Mouse (Mus musculus) hindbrain, embryonic 16.5 days (tissue): ENCODE data around the gene Rad17. TPM values are rescaled to one million over a fixed set of nuclear protein-coding genes. Genes with fewer than 3 reads are reported as not detected.

Experiments used
- ATAC-seq: fragments of 200-750 bp; cut with Nextera tagmentation; 2 replicates; pipeline ENCODE4 v1.8.0; 2017; ENCODE audit warnings: moderate TSS enrichment, moderate library complexity
- H3K27ac ChIP-seq: fragments of 300-500 bp; sonication (generic); 2 replicates; pipeline ENCODE4 v1.5.1; 2014; ENCODE audit warnings: low read depth, mild to moderate bottlenecking, control low read depth, low read length, moderate library complexity
- H3K27me3 ChIP-seq: fragments of 300-500 bp; sonication (generic); replicated peaks from 2 replicates; pipeline ENCODE4 v1.6.1; 2014; ENCODE audit warnings: low read length; ENCODE audit not compliant: control insufficient read depth, insufficient read depth
- H3K36me3 ChIP-seq: fragments of 300-500 bp; sonication (generic); 2 replicates; pipeline ENCODE4 v1.6.1; 2014; ENCODE audit warnings: mild to moderate bottlenecking, low read length, moderate library complexity, mixed read lengths; ENCODE audit not compliant: control insufficient read depth, insufficient read depth
- H3K4me1 ChIP-seq: fragments of 300-500 bp; sonication (generic); 2 replicates; pipeline ENCODE4 v1.6.1; 2014; ENCODE audit warnings: low read depth, low read length; ENCODE audit not compliant: control insufficient read depth, insufficient read depth
- H3K4me2 ChIP-seq: fragments of 300-500 bp; sonication (generic); 2 replicates; pipeline ENCODE4 v1.6.1; 2014; ENCODE audit warnings: mild to moderate bottlenecking, low read length, control low read depth, moderate library complexity
- H3K4me3 ChIP-seq: fragments of 300-500 bp; sonication (generic); 2 replicates; pipeline ENCODE4 v1.5.1; 2014; ENCODE audit warnings: mild to moderate bottlenecking, low read length, control low read depth, moderate library complexity
- H3K9ac ChIP-seq: fragments of 300-500 bp; sonication (generic); 2 replicates; pipeline ENCODE4 v1.6.1; 2014; ENCODE audit warnings: low read depth, mild to moderate bottlenecking, control low read depth, low read length, moderate library complexity
- H3K9me3 ChIP-seq: fragments of 300-500 bp; sonication (generic); 2 replicates; pipeline ENCODE4 v1.6.1; 2014; ENCODE audit warnings: mild to moderate bottlenecking, low read length, moderate library complexity; ENCODE audit not compliant: control insufficient read depth
- WGBS: fragments of 180-500 bp; shearing (Covaris S2); extraction: QIAGEN DNeasy Blood & Tissue Kit; methylation state at CpG from one replicate; pipeline ENCODE4 v1.1.7; 2014; 5-methylcytosine and 5-hydroxymethylcytosine counted together
- polyA plus RNA-seq: library from polyadenylated mRNA; unstranded; fragments of >200 nt; fragmentation: Nextera tagmentation; extraction: Ambion mirVana; gene quantifications from 2 replicates; pipeline ENCODE4 v1.2.1, GENCODE M21; 2015

Gene Rad17
- polyA plus RNA-seq: 15.3 and 16.6 TPM in 2 replicates

- peak within 1 kb of the TSS; percentile 89 for H3K4me3 ChIP-seq
- H3K27me3 ChIP-seq: no peaks in the 10 kb centered on the region
- H3K9me3 ChIP-seq: no peaks in the 10 kb centered on the region
- H3K4me1 ChIP-seq: peaks cover 10% of the 10 kb centered on the region
- peak; percentile 98 for ATAC-seq
- peak within 1 kb of the TSS; percentile 98 for H3K27ac ChIP-seq
- H3K9ac ChIP-seq: peak within 1 kb of the TSS; percentile 91
- WGBS: under 1% methylated on average over 56 of the region's 73 CpGs
- H3K4me2 ChIP-seq: peak within 1 kb of the TSS; percentile 73
- no peaks in the 10 kb centered on the region; the same call in 1 of the 2 replicates for H3K36me3 ChIP-seq
These were observed at the start of gene Rad17, which contains the start of gene Ak6 for GRCm38 (mm10) chr13:100650550-100651438. Rad17 (minus strand) TSS chr13:100651051. Ak6 (plus strand) TSS chr13:100650979.

- no peak overlapping the region for H3K27ac ChIP-seq
- 95% methylated on average over 10 of the region's 10 CpGs for WGBS
- no peaks in the 10 kb centered on the region for H3K9me3 ChIP-seq
- H3K9ac ChIP-seq: no peak overlapping the region
- H3K4me2 ChIP-seq: no peak overlapping the region
- no peak for ATAC-seq
- H3K36me3 ChIP-seq: peaks cover 36% of the 10 kb centered on the region
- no peak overlapping the region for H3K4me3 ChIP-seq
- no peaks in the 10 kb centered on the region for H3K27me3 ChIP-seq
- H3K4me1 ChIP-seq: no peaks in the 10 kb centered on the region
These were observed 48.0 kb upstream of the Rad17 start for GRCm38 (mm10) chr13:100698866-100699265.

- ATAC-seq: no peak
- no peak overlapping the region for H3K27ac ChIP-seq
- H3K4me1 ChIP-seq: no peaks in the 10 kb centered on the region
- H3K4me3 ChIP-seq: no peak overlapping the region
- no peak overlapping the region for H3K9ac ChIP-seq
- no peak overlapping the region for H3K4me2 ChIP-seq
- peaks cover 28% of the 10 kb centered on the region for H3K36me3 ChIP-seq
- H3K9me3 ChIP-seq: no peaks in the 10 kb centered on the region
- H3K27me3 ChIP-seq: no peaks in the 10 kb centered on the region
- WGBS: 95% methylated on average over 3 of the region's 3 CpGs
These were observed 46.7 kb upstream of the Rad17 start for GRCm38 (mm10) chr13:100697541-100697940.

- 62% methylated on average over 7 of the region's 7 CpGs for WGBS
These were observed 36.7 kb upstream of the Rad17 start for GRCm38 (mm10) chr13:100687513-100687912.

GRCm38 (mm10) chr13:100684355-100684754 lies 33.5 kb upstream of the Rad17 start:
- Histone ChIP-seq H3K4me2 (no peak overlapping the region), H3K9ac (no peak overlapping the region), H3K27me3 (no peaks in the 10 kb centered on the region), H3K9me3 (no peaks in the 10 kb centered on the region), H3K27ac (no peak overlapping the region), H3K4me3 (no peak overlapping the region), H3K36me3 (no peaks in the 10 kb centered on the region), H3K4me1 (no peaks in the 10 kb centered on the region)
- ATAC-seq: no peak
- 72% methylated on average over 2 of the region's 2 CpGs for WGBS

More at GRCm38 (mm10) chr13:100687513-100687912, 36.7 kb upstream of the Rad17 start:
- ATAC-seq: no peak
- Histone ChIP-seq H3K27ac (no peak overlapping the region), H3K4me1 (no peaks in the 10 kb centered on the region), H3K27me3 (no peaks in the 10 kb centered on the region), H3K4me2 (no peak overlapping the region), H3K9ac (no peak overlapping the region), H3K9me3 (no peaks in the 10 kb centered on the region), H3K4me3 (no peak overlapping the region), H3K36me3 (no peaks in the 10 kb centered on the region)

- Histone ChIP-seq H3K27me3 (no peaks in the 10 kb centered on the region), H3K4me1 (no peaks in the 10 kb centered on the region), H3K9ac (no peak overlapping the region), H3K4me2 (no peak overlapping the region), H3K9me3 (no peaks in the 10 kb centered on the region), H3K27ac (no peak overlapping the region), H3K4me3 (no peak overlapping the region), H3K36me3 (no peaks in the 10 kb centered on the region)
- 83% methylated on average over 2 of the region's 2 CpGs for WGBS
- no peak for ATAC-seq
These were observed 32.0 kb upstream of the Rad17 start for GRCm38 (mm10) chr13:100682837-100683236.

GRCm38 (mm10) chr13:100681615-100682014 lies 30.8 kb upstream of the Rad17 start:
- Histone ChIP-seq H3K27ac (no peak overlapping the region), H3K4me1 (no peaks in the 10 kb centered on the region), H3K9ac (no peak overlapping the region), H3K4me3 (no peak overlapping the region), H3K36me3 (no peaks in the 10 kb centered on the region), H3K4me2 (no peak overlapping the region), H3K27me3 (no peaks in the 10 kb centered on the region), H3K9me3 (no peaks in the 10 kb centered on the region)
- WGBS: 90% methylated on average over 8 of the region's 8 CpGs
- no peak for ATAC-seq

GRCm38 (mm10) chr13:100675936-100676635 lies 25.2 kb upstream of the Rad17 start:
- H3K9me3 ChIP-seq: peaks cover 3% of the 10 kb centered on the region; the same call in 1 of the 2 replicates
- H3K9ac ChIP-seq: no peak overlapping the region
- H3K4me3 ChIP-seq: no peak overlapping the region
- H3K4me1 ChIP-seq: no peaks in the 10 kb centered on the region
- H3K27ac ChIP-seq: no peak overlapping the region
- 88% methylated on average over 15 of the region's 15 CpGs for WGBS
- ATAC-seq: no peak
- no peaks in the 10 kb centered on the region for H3K27me3 ChIP-seq
- no peak overlapping the region for H3K4me2 ChIP-seq
- H3K36me3 ChIP-seq: no peaks in the 10 kb centered on the region; the same call in 1 of the 2 replicates
